Mouse (Mus musculus): ENCODE data around the gene Sdc1. TPM values are rescaled to one million over a fixed set of nuclear protein-coding genes. Genes with fewer than 3 reads are reported as not detected.

The Sdc1 gene
- polyA plus RNA-seq, 2 experiments: 15.8 to 16.8 TPM

DNA sequence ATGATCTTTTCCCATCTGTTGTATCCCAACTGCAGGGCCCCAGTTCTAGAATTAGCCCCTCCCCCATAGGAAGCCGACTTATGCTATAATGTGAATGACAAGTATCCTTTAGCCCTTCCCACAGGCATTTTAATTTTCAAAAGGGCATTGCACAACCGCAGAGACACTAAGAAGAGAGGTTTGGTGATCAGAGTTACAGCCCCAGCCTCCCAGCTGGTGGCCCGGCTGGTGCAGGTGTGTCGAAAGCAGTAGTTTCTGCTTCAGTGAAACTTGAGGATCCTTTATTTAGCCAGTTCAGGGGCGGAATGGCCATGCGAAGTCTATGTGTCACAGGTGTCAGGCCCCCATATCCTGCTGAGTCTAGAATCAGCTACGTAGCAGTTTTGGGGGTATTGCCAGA, 10.0 kb downstream of the Sdc1 start:
- TF ChIP-seq EP300 (IDR thresholded peaks at IDR 0.05; ENCODE audit: low read depth): no peak
- TF ChIP-seq CTCF (IDR thresholded peaks at IDR 0.05; ENCODE audit: low read depth): no peak
- Histone ChIP-seq H3K9me3 (ENCODE audit: control insufficient read depth, low read length) (no peaks in the 10 kb centered on the region), H3K27ac (no peak overlapping the region), H3K4me1 (replicated peaks; ENCODE audit: control insufficient read depth in 2 of 2, insufficient read depth in 2 of 2, low read length in 1 of 2) (peaks cover 0 to 9% of the 10 kb centered on the region in 2 experiments; a peak in 2 of 4 replicates), H3K4me2 (ENCODE audit: low read depth) (no peak overlapping the region), H3K4me3 (ENCODE audit: insufficient read depth in 1 of 2, low read depth in 2 of 2, low read length in 2 of 2) (no peak overlapping the region), H3K36me3 (replicated peaks; ENCODE audit: control insufficient read depth, insufficient read depth, low read depth) (no peaks in the 10 kb centered on the region), H3K27me3 (ENCODE audit: control insufficient read depth, insufficient read depth, low read length) (no peaks in the 10 kb centered on the region), H3K9ac (replicated peaks) (no peak overlapping the region)
- ATAC-seq (ENCODE audit: insufficient read depth) (no peak), DNase-seq (ENCODE audit: low read depth in 3 of 3, low spot score in 3 of 3) (no peak)
- WGBS (ENCODE audit: insufficient replicate concordance): 65% methylated on average over 7 of the region's 7 CpGs

DNA sequence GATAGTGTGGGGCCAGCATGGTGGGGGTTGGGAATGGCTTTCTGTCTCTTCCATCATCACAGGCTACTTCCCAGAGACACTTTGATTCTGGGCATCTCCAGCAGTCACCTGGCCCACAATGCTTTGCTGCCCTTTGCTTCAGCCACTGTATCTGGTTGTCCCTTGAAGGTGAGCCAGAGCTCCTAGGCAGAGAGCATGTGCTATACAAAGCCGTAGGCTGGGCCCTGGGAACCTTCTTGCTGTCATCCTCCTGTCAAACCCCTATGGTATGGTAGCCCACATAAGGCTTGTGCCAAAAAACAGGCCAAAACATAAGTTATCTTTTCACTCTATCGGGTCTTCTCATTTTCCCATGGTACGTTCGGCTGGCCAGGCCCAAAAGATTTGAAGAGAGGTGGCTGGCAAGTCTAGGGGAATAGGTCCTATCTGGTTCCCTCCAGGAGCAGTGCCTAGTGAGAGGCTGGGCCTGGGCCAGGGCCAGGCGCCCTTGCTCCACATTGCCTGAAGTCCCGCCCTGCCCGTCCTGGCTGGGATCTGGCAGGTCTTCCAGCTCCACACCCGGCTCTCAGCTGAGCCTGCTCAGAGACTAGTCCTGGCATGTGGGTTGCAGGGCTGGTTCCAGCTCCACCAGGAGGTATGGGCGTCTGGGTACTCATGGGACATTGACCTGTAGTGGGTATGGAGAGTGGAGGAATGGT, 10.7 kb downstream of the Sdc1 start:
- Histone ChIP-seq H3K36me3 (replicated peaks; ENCODE audit: control insufficient read depth, insufficient read depth, low read depth) (no peaks in the 10 kb centered on the region), H3K9me3 (ENCODE audit: control insufficient read depth, low read length) (no peaks in the 10 kb centered on the region), H3K4me3 (ENCODE audit: insufficient read depth in 1 of 2, low read depth in 2 of 2, low read length in 2 of 2) (no peak overlapping the region), H3K9ac (replicated peaks) (no peak overlapping the region), H3K27me3 (ENCODE audit: control insufficient read depth, insufficient read depth, low read length) (no peaks in the 10 kb centered on the region), H3K27ac (no peak overlapping the region), H3K4me2 (ENCODE audit: low read depth) (no peak overlapping the region), H3K4me1 (replicated peaks; ENCODE audit: control insufficient read depth in 2 of 2, insufficient read depth in 2 of 2, low read length in 1 of 2) (peaks cover 0 to 5% of the 10 kb centered on the region in 2 experiments; a peak in 1 of 4 replicates)
- no peak for DNase-seq (ENCODE audit: low read depth in 3 of 3, low spot score in 3 of 3)
- no peak for TF ChIP-seq EP300 (IDR thresholded peaks at IDR 0.05; ENCODE audit: low read depth)
- no peak for TF ChIP-seq CTCF (IDR thresholded peaks at IDR 0.05; ENCODE audit: low read depth)
- no peak for ATAC-seq (ENCODE audit: insufficient read depth)
- WGBS (ENCODE audit: insufficient replicate concordance): 74% methylated on average over 9 of the region's 9 CpGs

DNA sequence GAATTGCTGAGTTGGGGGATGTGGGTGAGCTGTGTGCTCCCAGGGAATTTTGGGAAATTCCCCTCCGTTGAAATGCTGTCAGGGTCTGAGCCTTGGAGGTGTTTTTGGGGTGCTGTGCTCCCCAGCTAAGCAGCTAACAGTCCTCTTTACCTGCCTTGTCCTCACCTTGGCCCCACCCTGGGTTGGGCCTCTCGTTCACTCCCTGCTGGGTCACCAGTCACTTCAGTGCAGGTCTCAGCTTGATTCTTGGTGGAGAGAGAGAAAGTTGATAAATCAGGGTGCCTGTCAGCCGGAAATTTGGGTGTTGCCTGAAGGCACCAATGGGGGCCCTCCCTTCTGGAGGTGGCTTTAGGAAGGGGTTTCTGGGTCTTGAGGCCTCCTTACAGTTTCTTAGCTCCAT, 11.4 kb downstream of the Sdc1 start:
- TF ChIP-seq CTCF (IDR thresholded peaks at IDR 0.05; ENCODE audit: low read depth) (no peak), EP300 (IDR thresholded peaks at IDR 0.05; ENCODE audit: low read depth) (no peak)
- Histone ChIP-seq H3K4me2 (ENCODE audit: low read depth) (no peak overlapping the region), H3K27me3 (ENCODE audit: control insufficient read depth, insufficient read depth, low read length) (no peaks in the 10 kb centered on the region), H3K4me1 (replicated peaks; ENCODE audit: control insufficient read depth in 2 of 2, insufficient read depth in 2 of 2, low read length in 1 of 2) (peaks cover 0 to 5% of the 10 kb centered on the region in 2 experiments; a peak in 1 of 4 replicates), H3K27ac (no peak overlapping the region), H3K9me3 (ENCODE audit: control insufficient read depth, low read length) (no peaks in the 10 kb centered on the region), H3K36me3 (replicated peaks; ENCODE audit: control insufficient read depth, insufficient read depth, low read depth) (no peaks in the 10 kb centered on the region), H3K9ac (replicated peaks) (no peak overlapping the region), H3K4me3 (ENCODE audit: insufficient read depth in 1 of 2, low read depth in 2 of 2, low read length in 2 of 2) (no peak overlapping the region)
- ATAC-seq (ENCODE audit: insufficient read depth) (no peak), DNase-seq (ENCODE audit: low read depth in 3 of 3, low spot score in 3 of 3) (no peak)
- WGBS (ENCODE audit: insufficient replicate concordance): 53% methylated on average over 3 of the region's 3 CpGs

DNA sequence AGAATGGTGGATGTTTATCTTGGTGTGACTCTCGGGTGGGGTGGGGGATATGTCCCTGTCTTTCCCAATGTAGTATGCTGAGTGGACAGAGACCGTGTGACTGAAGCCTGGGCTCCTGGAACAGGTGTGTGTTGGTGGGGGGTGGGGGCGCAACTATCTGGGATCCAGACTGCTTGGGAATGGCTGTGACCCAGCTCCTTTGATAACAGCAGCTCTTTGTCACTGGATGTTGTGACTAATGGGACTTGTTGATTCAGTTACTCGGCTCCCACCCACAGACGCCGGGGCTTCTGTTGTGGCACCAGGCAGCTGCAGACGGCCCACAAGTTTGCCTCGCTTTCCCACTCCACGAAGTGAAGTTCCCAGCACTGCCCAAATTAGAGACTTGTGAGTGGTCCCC, 13.1 kb downstream of the Sdc1 start:
- Histone ChIP-seq H3K9me3 (ENCODE audit: control insufficient read depth, low read length) (no peaks in the 10 kb centered on the region), H3K36me3 (replicated peaks; ENCODE audit: control insufficient read depth, insufficient read depth, low read depth) (no peaks in the 10 kb centered on the region), H3K9ac (replicated peaks) (no peak overlapping the region), H3K4me3 (ENCODE audit: insufficient read depth in 1 of 2, low read depth in 2 of 2, low read length in 2 of 2) (no peak overlapping the region), H3K4me1 (replicated peaks; ENCODE audit: control insufficient read depth in 2 of 2, insufficient read depth in 2 of 2, low read length in 1 of 2) (peaks cover 0 to 5% of the 10 kb centered on the region in 2 experiments; a peak in 1 of 4 replicates), H3K27me3 (ENCODE audit: control insufficient read depth, insufficient read depth, low read length) (no peaks in the 10 kb centered on the region), H3K27ac (no peak overlapping the region), H3K4me2 (ENCODE audit: low read depth) (no peak overlapping the region)
- no peak for DNase-seq (ENCODE audit: low read depth in 3 of 3, low spot score in 3 of 3)
- TF ChIP-seq CTCF (IDR thresholded peaks at IDR 0.05; ENCODE audit: low read depth) (no peak), EP300 (IDR thresholded peaks at IDR 0.05; ENCODE audit: low read depth) (no peak)
- ATAC-seq (ENCODE audit: insufficient read depth): no peak
- WGBS (ENCODE audit: insufficient replicate concordance): 57% methylated on average over 9 of the region's 9 CpGs

DNA sequence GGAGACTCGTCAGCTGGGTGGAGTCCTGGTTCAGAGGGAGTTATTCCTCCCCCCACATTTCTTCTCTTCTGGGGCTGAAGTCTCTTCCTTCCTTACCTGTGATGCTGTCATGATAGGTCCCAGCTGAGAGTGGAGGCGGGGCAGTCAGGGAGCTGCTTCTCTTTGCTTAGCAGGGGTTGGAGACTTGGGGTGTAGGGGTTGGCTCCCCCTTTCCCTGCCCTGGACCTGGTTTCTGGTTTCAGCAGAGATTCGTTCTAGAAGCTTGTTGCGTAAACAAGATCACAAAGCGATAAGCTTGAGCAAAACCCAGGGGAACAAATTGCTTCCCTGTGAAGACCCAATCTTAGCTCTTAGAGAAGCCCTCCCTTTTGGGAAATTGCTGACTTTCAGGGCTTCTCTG, 15.4 kb downstream of the Sdc1 start:
- Histone ChIP-seq H3K4me2 (ENCODE audit: low read depth) (no peak overlapping the region), H3K36me3 (replicated peaks; ENCODE audit: control insufficient read depth, insufficient read depth, low read depth) (no peaks in the 10 kb centered on the region), H3K4me1 (replicated peaks; ENCODE audit: control insufficient read depth in 2 of 2, insufficient read depth in 2 of 2, low read length in 1 of 2) (no peaks in the 10 kb centered on the region), H3K9me3 (ENCODE audit: control insufficient read depth, low read length) (no peaks in the 10 kb centered on the region), H3K4me3 (ENCODE audit: insufficient read depth in 1 of 2, low read depth in 2 of 2, low read length in 2 of 2) (no peak overlapping the region), H3K27me3 (ENCODE audit: control insufficient read depth, insufficient read depth, low read length) (no peaks in the 10 kb centered on the region), H3K27ac (no peak overlapping the region), H3K9ac (replicated peaks) (no peak overlapping the region)
- ATAC-seq (ENCODE audit: insufficient read depth) (no peak), DNase-seq (ENCODE audit: low read depth in 3 of 3, low spot score in 3 of 3) (no peak)
- TF ChIP-seq CTCF (IDR thresholded peaks at IDR 0.05; ENCODE audit: low read depth): no peak
- no peak for TF ChIP-seq EP300 (IDR thresholded peaks at IDR 0.05; ENCODE audit: low read depth)
- 52% methylated on average over 5 of the region's 5 CpGs for WGBS (ENCODE audit: insufficient replicate concordance)
